Mouse (Mus musculus) fat pad, adult 2 months (tissue): ENCODE results near the gene Zic2.
"Not testable (repeated sequence)": the region's sequence is repeated elsewhere in the genome, so short reads cannot be mapped to it uniquely, and the experiment has no call there.

ENCODE experiments used
- DNase-seq: peaks from one replicate; pipeline ENCODE4 v3.0.0-alpha.2; 2011; ENCODE audit warnings: low read depth, low spot score; ENCODE audit errors: extremely low read depth

Gene Zic2

GRCm38 (mm10) chr14:122474891-122475556 lies at the start of gene Zic2:
Zic2 (plus strand) TSS chr14:122475435.
- no peak for DNase-seq

GRCm38 (mm10) chr14:122426529-122427203 lies 48.6 kb upstream of the Zic2 start:
- no peak for DNase-seq

GRCm38 (mm10) chr14:122427204-122427560 lies 48.1 kb upstream of the Zic2 start:
- DNase-seq: no peak

- no peak for DNase-seq
Measured at GRCm38 (mm10) chr14:122427654-122428053, 47.6 kb upstream of the Zic2 start.

- no peak for DNase-seq
Measured at GRCm38 (mm10) chr14:122432558-122432957, 42.7 kb upstream of the Zic2 start.

- DNase-seq: no peak
Measured at GRCm38 (mm10) chr14:122434039-122434438, 41.2 kb upstream of the Zic2 start.

- DNase-seq: no peak
Measured at GRCm38 (mm10) chr14:122436850-122437249, 38.4 kb upstream of the Zic2 start.

- DNase-seq: no peak
Measured at GRCm38 (mm10) chr14:122449601-122450495, 25.4 kb upstream of the Zic2 start.

- no peak for DNase-seq
Measured at GRCm38 (mm10) chr14:122450496-122451382, 24.5 kb upstream of the Zic2 start, which contains the start of gene Gm5089. Gm5089 (minus strand) TSS chr14:122451115.

GRCm38 (mm10) chr14:122451551-122452145 lies 23.6 kb upstream of the Zic2 start:
- no peak for DNase-seq

- DNase-seq: no peak
Measured at GRCm38 (mm10) chr14:122452701-122453387, 22.4 kb upstream of the Zic2 start.

GRCm38 (mm10) chr14:122453388-122453995 lies 21.7 kb upstream of the Zic2 start:
- no peak for DNase-seq

- DNase-seq: no peak
Measured at GRCm38 (mm10) chr14:122453996-122454738, 21.1 kb upstream of the Zic2 start.

- DNase-seq: no peak
Measured at GRCm38 (mm10) chr14:122454901-122455561, 20.2 kb upstream of the Zic2 start.

- no peak for DNase-seq
Measured at GRCm38 (mm10) chr14:122455562-122455958, 19.7 kb upstream of the Zic2 start.

GRCm38 (mm10) chr14:122459332-122459731 lies 15.9 kb upstream of the Zic2 start:
- DNase-seq: not testable (repeated sequence)

- no peak for DNase-seq
Measured at GRCm38 (mm10) chr14:122459776-122460175, 15.5 kb upstream of the Zic2 start.

- DNase-seq: no peak
Measured at GRCm38 (mm10) chr14:122460226-122460625, 15.0 kb upstream of the Zic2 start.
